Mouse (Mus musculus): ENCODE data around the gene Cdk2. TPM values are rescaled to one million over a fixed set of nuclear protein-coding genes. Genes with fewer than 3 reads are reported as not detected.

Gene Cdk2
- polyA plus RNA-seq, 1 experiment = 4.6 TPM

- Histone ChIP-seq H3K4me3 (ENCODE audit: insufficient read depth, low read length) (no peak overlapping the region), H3K4me1 (ENCODE audit: control insufficient read depth, insufficient read depth, low read length) (no peaks in the 10 kb centered on the region), H3K27ac (ENCODE audit: insufficient read depth, low read length) (no peak overlapping the region)
- TF ChIP-seq POLR2A (IDR thresholded peaks at IDR 0.05; ENCODE audit: extremely low read depth, insufficient read depth, low read length) = no peak
- TF ChIP-seq CTCF (IDR thresholded peaks at IDR 0.05; ENCODE audit: extremely low read depth, insufficient read depth, low read length) = no peak
Observed at GRCm38 (mm10) chr10:128659490-128659889, 45.3 kb downstream of the Cdk2 start.

- no peak overlapping the region for H3K27ac ChIP-seq (ENCODE audit: insufficient read depth, low read length)
- H3K4me1 ChIP-seq (ENCODE audit: control insufficient read depth, insufficient read depth, low read length) = no peaks in the 10 kb centered on the region
Observed at GRCm38 (mm10) chr10:128657844-128658243, 47.0 kb downstream of the Cdk2 start.

GRCm38 (mm10) chr10:128656731-128657130 is 48.1 kb downstream of the Cdk2 start:
- Histone ChIP-seq H3K4me3 (ENCODE audit: insufficient read depth, low read length) (no peak overlapping the region), H3K27ac (ENCODE audit: insufficient read depth, low read length) (no peak overlapping the region), H3K4me1 (ENCODE audit: control insufficient read depth, insufficient read depth, low read length) (no peaks in the 10 kb centered on the region)
- no peak for TF ChIP-seq CTCF (IDR thresholded peaks at IDR 0.05; ENCODE audit: extremely low read depth, insufficient read depth, low read length)
- no peak for TF ChIP-seq POLR2A (IDR thresholded peaks at IDR 0.05; ENCODE audit: extremely low read depth, insufficient read depth, low read length)

More at GRCm38 (mm10) chr10:128657844-128658243, 47.0 kb downstream of the Cdk2 start:
- H3K4me3 ChIP-seq (ENCODE audit: insufficient read depth, low read length) = no peak overlapping the region
- TF ChIP-seq CTCF (IDR thresholded peaks at IDR 0.05; ENCODE audit: extremely low read depth, insufficient read depth, low read length) (no peak), POLR2A (IDR thresholded peaks at IDR 0.05; ENCODE audit: extremely low read depth, insufficient read depth, low read length) (no peak)

- Histone ChIP-seq H3K4me3 (ENCODE audit: insufficient read depth, low read length) (no peak overlapping the region), H3K4me1 (ENCODE audit: control insufficient read depth, insufficient read depth, low read length) (no peaks in the 10 kb centered on the region), H3K27ac (ENCODE audit: insufficient read depth, low read length) (no peak overlapping the region)
- TF ChIP-seq POLR2A (IDR thresholded peaks at IDR 0.05; ENCODE audit: extremely low read depth, insufficient read depth, low read length) (no peak), CTCF (IDR thresholded peaks at IDR 0.05; ENCODE audit: extremely low read depth, insufficient read depth, low read length) (no peak)
Observed at GRCm38 (mm10) chr10:128655254-128655653, 49.6 kb downstream of the Cdk2 start.

- TF ChIP-seq CTCF (IDR thresholded peaks at IDR 0.05; ENCODE audit: extremely low read depth, insufficient read depth, low read length) (no peak), POLR2A (IDR thresholded peaks at IDR 0.05; ENCODE audit: extremely low read depth, insufficient read depth, low read length) (no peak)
- H3K4me1 ChIP-seq (ENCODE audit: control insufficient read depth, insufficient read depth, low read length) = no peaks in the 10 kb centered on the region
- H3K27ac ChIP-seq (ENCODE audit: insufficient read depth, low read length) = no peak overlapping the region
- H3K4me3 ChIP-seq (ENCODE audit: insufficient read depth, low read length) = no peak overlapping the region
Observed at GRCm38 (mm10) chr10:128653866-128654265, 51.0 kb downstream of the Cdk2 start.

Other genes with a start within 250 kb of the Cdk2 start
- 209 and 223 TPM in 2 replicates for gene Smarcc2, start 245.8 kb downstream of the Cdk2 start, polyA plus RNA-seq (2012; rRNA removed)
- 1,299 and 1,338 TPM in 2 replicates for gene Myl6, start 210.9 kb downstream of the Cdk2 start, polyA plus RNA-seq (2012; rRNA removed)
- 33.7 and 36.7 TPM in 2 replicates for gene Myl6b, start 206.3 kb downstream of the Cdk2 start, polyA plus RNA-seq (2012; rRNA removed)
- gene Esyt1, start 179.2 kb downstream of the Cdk2 start, polyA plus RNA-seq (2012; rRNA removed) = 11.6 and 12.0 TPM in 2 replicates
- gene Zc3h10, start 157.3 kb downstream of the Cdk2 start, polyA plus RNA-seq (2012; rRNA removed) = 11.9 and 12.9 TPM in 2 replicates
- gene Rpl41, start 155.7 kb downstream of the Cdk2 start, polyA plus RNA-seq (2012; rRNA removed) = 2,251 and 2,284 TPM in 2 replicates
- gene Pa2g4, start 139.0 kb downstream of the Cdk2 start, polyA plus RNA-seq (2012; rRNA removed) = 67.5 and 71.0 TPM in 2 replicates
- gene Erbb3, start 115.4 kb downstream of the Cdk2 start, polyA plus RNA-seq (2012; rRNA removed) = 7.6 and 9.1 TPM in 2 replicates
- gene Rps26, start 78.3 kb downstream of the Cdk2 start, polyA plus RNA-seq (2012; rRNA removed) = 354 and 390 TPM in 2 replicates
- gene Ikzf4, start 59.0 kb downstream of the Cdk2 start, polyA plus RNA-seq (2012; rRNA removed) = 8.3 and 9.2 TPM in 2 replicates
- gene Suox, start 31.0 kb downstream of the Cdk2 start, polyA plus RNA-seq (2012; rRNA removed) = 11.3 and 12.1 TPM in 2 replicates
- 120 and 125 TPM in 2 replicates for gene Rab5b, start 8.8 kb downstream of the Cdk2 start, polyA plus RNA-seq (2012; rRNA removed)
- gene Pmel, start 836 bp downstream of the Cdk2 start, polyA plus RNA-seq (2012; rRNA removed) = 0.61 and 0.66 TPM in 2 replicates
- gene Dgka, start 39.8 kb upstream of the Cdk2 start, polyA plus RNA-seq (2012; rRNA removed) = 13.2 and 15.5 TPM in 2 replicates
- gene Pym1, start 42.9 kb upstream of the Cdk2 start, polyA plus RNA-seq (2012; rRNA removed) = 39.4 and 41.1 TPM in 2 replicates
- 0.38 and 0.57 TPM in 2 replicates for gene Mmp19, start 85.9 kb upstream of the Cdk2 start, polyA plus RNA-seq (2012; rRNA removed)
- 23.0 and 23.9 TPM in 2 replicates for gene Dnajc14, start 99.0 kb upstream of the Cdk2 start, polyA plus RNA-seq (2012; rRNA removed)
- 12.7 and 13.8 TPM in 2 replicates for gene Tmem198b, start 99.3 kb upstream of the Cdk2 start, polyA plus RNA-seq (2012; rRNA removed)
- 50.1 and 53.4 TPM in 2 replicates for gene Sarnp, start 112.3 kb upstream of the Cdk2 start, polyA plus RNA-seq (2012; rRNA removed)
- gene Ormdl2, start 116.6 kb upstream of the Cdk2 start, polyA plus RNA-seq (2012; rRNA removed) = 18.3 and 20.3 TPM in 2 replicates
- 7.2 TPM in 2 replicates for gene Gdf11, start 186.7 kb upstream of the Cdk2 start, polyA plus RNA-seq (2012; rRNA removed)
- 76.2 and 79.5 TPM in 2 replicates for gene Cd63, start 196.0 kb upstream of the Cdk2 start, polyA plus RNA-seq (2012; rRNA removed)
- gene Rdh5, start 217.9 kb upstream of the Cdk2 start, polyA plus RNA-seq (2012; rRNA removed) = 12.7 and 13.0 TPM in 2 replicates
- 221 and 224 TPM in 2 replicates for gene Bloc1s1, start 219.0 kb upstream of the Cdk2 start, polyA plus RNA-seq (2012; rRNA removed)
- 24.3 and 24.9 TPM in 2 replicates for gene Itga7, start 228.8 kb upstream of the Cdk2 start, polyA plus RNA-seq (2012; rRNA removed)

All from cortical plate, adult 2 months (tissue).